Mouse (Mus musculus) CH12.LX (cell line): Measurements from ENCODE around the gene D630045J12Rik. TPM values are rescaled to one million over a fixed set of nuclear protein-coding genes. Genes with fewer than 3 reads are reported as not detected.
A peak's percentile ranks its signal among the peaks of the same experiment; 100 is the strongest.

Experiments
- DNase-seq: peaks from one replicate; pipeline ENCODE4 v3.0.0-alpha.2; 2013; ENCODE audit errors: extremely low read depth
- H3K27ac ChIP-seq: 2 replicates; pipeline ENCODE4 v1.5.1; 2012; ENCODE audit warnings: low read depth, mild to moderate bottlenecking, control low read depth, moderate library complexity; ENCODE audit not compliant: insufficient read depth
- H3K27me3 ChIP-seq: replicated peaks from 2 replicates; pipeline ENCODE3; 2012; ENCODE audit warnings: inconsistent platforms
- H3K36me3 ChIP-seq, 2 experiments: replicated peaks in 1 of 2; 2 replicates each; pipeline versions ENCODE3 to v1.6.1; 2012; ENCODE audit warnings: inconsistent platforms in 1 of 2, low read length in 1 of 2, mild to moderate bottlenecking in 1 of 2, mixed read lengths in 1 of 2, moderate library complexity in 1 of 2; ENCODE audit not compliant: control insufficient read depth in 1 of 2, insufficient read depth in 1 of 2
- H3K4me1 ChIP-seq, 2 experiments: 2 replicates each; pipeline ENCODE4 v1.6.1; 2012; ENCODE audit warnings: inconsistent platforms in 1 of 2, moderate library complexity in 1 of 2; ENCODE audit not compliant: insufficient read depth in 2 of 2, control insufficient read depth in 1 of 2
- H3K4me2 ChIP-seq: 2 replicates; pipeline ENCODE4 v1.6.1; 2012; ENCODE audit warnings: low read depth, mild to moderate bottlenecking, control low read depth; ENCODE audit not compliant: poor library complexity, insufficient read depth, severe bottlenecking
- H3K4me3 ChIP-seq, 3 experiments: fragments of 150-350 bp in 1 of 3; sonication (generic) in 1 of 3; replicated peaks in 1 of 3; 2 replicates each; pipeline versions ENCODE3 to v1.5.1; 2011 to 2012; ENCODE audit warnings: low read depth in 2 of 3, low read length in 2 of 3, mild to moderate bottlenecking in 2 of 3, moderate library complexity in 2 of 3, control low read depth in 1 of 3, improper control_type of control experiment in 1 of 3, inconsistent platforms in 1 of 3, mixed read lengths in 1 of 3; ENCODE audit not compliant: poor library complexity in 1 of 3
- H3K79me2 ChIP-seq: replicated peaks from 2 replicates; pipeline ENCODE4 v1.6.1; 2012; ENCODE audit warnings: mild to moderate bottlenecking, moderate library complexity; ENCODE audit not compliant: control insufficient read depth, poor library complexity, insufficient read depth, severe bottlenecking; ENCODE audit errors: extremely low read depth
- H3K9ac ChIP-seq: 2 replicates; pipeline ENCODE4 v1.6.1; 2012; ENCODE audit warnings: low read depth, mild to moderate bottlenecking, control low read depth, moderate library complexity; ENCODE audit not compliant: insufficient read depth
- H3K9me3 ChIP-seq: replicated peaks from 2 replicates; pipeline ENCODE3; 2012; ENCODE audit warnings: low read length, inconsistent platforms, mixed read lengths
- CHD1 ChIP-seq: IDR thresholded peaks from 2 replicates; pipeline ENCODE4 v1.6.1; 2012; ENCODE audit warnings: low read depth, low read length, improper control_type of control experiment, inconsistent platforms
- CHD2 ChIP-seq: IDR thresholded peaks from 2 replicates; pipeline ENCODE4 v1.6.1; 2011; ENCODE audit warnings: low read length, improper control_type of control experiment
- CTCF ChIP-seq, 2 experiments: IDR thresholded peaks in 1 of 2; conservative IDR thresholded peaks in 1 of 2; 2 replicates each; pipeline ENCODE4 v1.5.1; 2011 to 2012; ENCODE audit warnings: low read depth in 2 of 2, low read length in 2 of 2, improper control_type of control experiment in 1 of 2, inconsistent platforms in 1 of 2, mild to moderate bottlenecking in 1 of 2, moderate library complexity in 1 of 2
- EP300 ChIP-seq: IDR thresholded peaks from 2 replicates; pipeline ENCODE4 v1.6.1; 2011; ENCODE audit warnings: low read length, improper control_type of control experiment
- ETS1 ChIP-seq: conservative IDR thresholded peaks from 2 replicates; pipeline ENCODE4 v1.6.1; 2012; ENCODE audit warnings: low read depth, mild to moderate bottlenecking, inconsistent platforms, low read length, improper control_type of control experiment, moderate library complexity
- GABPA ChIP-seq: IDR thresholded peaks from 2 replicates; pipeline ENCODE4 v1.6.1; 2012; ENCODE audit warnings: low read depth, low read length, improper control_type of control experiment, inconsistent platforms; ENCODE audit not compliant: insufficient replicate concordance
- HCFC1 ChIP-seq: IDR thresholded peaks from 2 replicates; pipeline ENCODE4 v1.6.1; 2012; ENCODE audit warnings: low read depth, mild to moderate bottlenecking, inconsistent platforms, low read length, improper control_type of control experiment
- JUN ChIP-seq: IDR thresholded peaks from 2 replicates; pipeline ENCODE4 v1.6.1; 2011; ENCODE audit warnings: low read depth, mild to moderate bottlenecking, low read length, improper control_type of control experiment, moderate library complexity; ENCODE audit not compliant: insufficient read depth
- JUND ChIP-seq: conservative IDR thresholded peaks from 2 replicates; pipeline ENCODE4 v1.6.1; 2011; ENCODE audit warnings: low read depth, low read length, improper control_type of control experiment
- KAT2A ChIP-seq: IDR thresholded peaks from 2 replicates; pipeline ENCODE4 v1.6.1; 2012; ENCODE audit warnings: low read length, improper control_type of control experiment, inconsistent platforms; ENCODE audit not compliant: insufficient replicate concordance
- MAFK ChIP-seq: IDR thresholded peaks from 2 replicates; pipeline ENCODE4 v1.6.1; 2011; ENCODE audit warnings: low read length, improper control_type of control experiment; ENCODE audit not compliant: insufficient replicate concordance
- MAZ ChIP-seq: IDR thresholded peaks from 2 replicates; pipeline ENCODE4 v1.6.1; 2012; ENCODE audit warnings: low read depth, mild to moderate bottlenecking, inconsistent platforms, low read length, improper control_type of control experiment, moderate library complexity
- MEF2A ChIP-seq: IDR thresholded peaks from 2 replicates; pipeline ENCODE4 v1.6.1; 2014; ENCODE audit warnings: low read depth, mild to moderate bottlenecking, inconsistent platforms, low read length, improper control_type of control experiment, borderline replicate concordance
- MXI1 ChIP-seq: IDR thresholded peaks from 2 replicates; pipeline ENCODE4 v1.6.1; 2011; ENCODE audit warnings: mild to moderate bottlenecking, low read depth, low read length, improper control_type of control experiment
- MYC ChIP-seq: IDR thresholded peaks from 2 replicates; pipeline ENCODE4 v1.6.1; 2011; ENCODE audit warnings: low read depth, mild to moderate bottlenecking, improper control_type of control experiment, low read length
- NELFE ChIP-seq: IDR thresholded peaks from 2 replicates; pipeline ENCODE4 v1.6.1; 2011; ENCODE audit warnings: low read depth, low read length, improper control_type of control experiment
- NRF1 ChIP-seq: IDR thresholded peaks from 2 replicates; pipeline ENCODE4 v1.6.1; 2014; ENCODE audit warnings: low read depth, mild to moderate bottlenecking, inconsistent platforms, low read length, improper control_type of control experiment, moderate library complexity
- PAX5 ChIP-seq: IDR thresholded peaks from 2 replicates; pipeline ENCODE4 v1.6.1; 2012; ENCODE audit warnings: low read length, inconsistent platforms, mixed read lengths
- POLR2A ChIP-seq: IDR thresholded peaks from 2 replicates; pipeline ENCODE4 v1.6.1; 2011; ENCODE audit warnings: low read depth, mild to moderate bottlenecking, improper control_type of control experiment, low read length
- POLR2AphosphoS2 ChIP-seq: IDR thresholded peaks from 2 replicates; pipeline ENCODE4 v1.6.1; 2011; ENCODE audit warnings: low read depth, low read length, improper control_type of control experiment
- RAD21 ChIP-seq: IDR thresholded peaks from 2 replicates; pipeline ENCODE4 v1.6.1; 2011; ENCODE audit warnings: low read depth, mild to moderate bottlenecking, low read length, improper control_type of control experiment, moderate library complexity
- RCOR1 ChIP-seq: conservative IDR thresholded peaks from 2 replicates; pipeline ENCODE4 v1.6.1; 2012; ENCODE audit warnings: low read depth, mild to moderate bottlenecking, inconsistent platforms, low read length, improper control_type of control experiment
- SIN3A ChIP-seq: IDR thresholded peaks from 2 replicates; pipeline ENCODE4 v1.6.1; 2012; ENCODE audit warnings: low read length, improper control_type of control experiment, inconsistent platforms
- SMC3 ChIP-seq: IDR thresholded peaks from 2 replicates; pipeline ENCODE4 v1.6.1; 2011; ENCODE audit warnings: low read depth, low read length, improper control_type of control experiment
- TCF12 ChIP-seq: IDR thresholded peaks from 2 replicates; pipeline ENCODE4 v1.6.1; 2014; ENCODE audit warnings: low read depth, mild to moderate bottlenecking, inconsistent platforms, low read length, improper control_type of control experiment
- UBTF ChIP-seq: IDR thresholded peaks from 2 replicates; pipeline ENCODE4 v1.6.1; 2012; ENCODE audit warnings: low read depth, mild to moderate bottlenecking, inconsistent platforms, low read length, improper control_type of control experiment, moderate library complexity
- USF1 ChIP-seq: IDR thresholded peaks from 2 replicates; pipeline ENCODE4 v1.6.1; 2014; ENCODE audit warnings: low read depth, mild to moderate bottlenecking, inconsistent platforms, low read length, improper control_type of control experiment
- USF2 ChIP-seq: conservative IDR thresholded peaks from 2 replicates; pipeline ENCODE4 v1.6.1; 2011; ENCODE audit warnings: low read depth, low read length, improper control_type of control experiment
- ZC3H11A ChIP-seq: IDR thresholded peaks from 2 replicates; pipeline ENCODE4 v1.6.1; 2012; ENCODE audit warnings: low read depth, mild to moderate bottlenecking, inconsistent platforms, low read length, improper control_type of control experiment
- ZKSCAN1 ChIP-seq: IDR thresholded peaks from 2 replicates; pipeline ENCODE4 v1.6.1; 2012; ENCODE audit warnings: low read depth, inconsistent platforms, low read length, improper control_type of control experiment, borderline replicate concordance
- ZMIZ1 ChIP-seq: IDR thresholded peaks from 2 replicates; pipeline ENCODE4 v1.6.1; 2012; ENCODE audit warnings: low read depth, mild to moderate bottlenecking, inconsistent platforms, low read length, improper control_type of control experiment
- ZNF384 ChIP-seq: IDR thresholded peaks from 2 replicates; pipeline ENCODE4 v1.6.1; 2012; ENCODE audit warnings: low read depth, low read length, improper control_type of control experiment, inconsistent platforms
- dilution Hi-C: fragments of 300-500 bp; cut with MboI; formaldehyde crosslinking; loops from 2 replicates; pipeline ENCODE4 v1.14.3; 2020; ENCODE audit warnings: low sequenced_read_pairs; ENCODE audit not compliant: extremely low pct_unique_long_range_greater_than_20kb, extremely low pct_ligation_motif_present
- in situ Hi-C: fragments of 300-500 bp; cut with MboI; formaldehyde crosslinking; loops from 3 replicates; pipeline ENCODE4 v1.14.3; 2019; ENCODE audit warnings: low sequenced_read_pairs, low pct_ligation_motif_present, low pct_unique_long_range_greater_than_20kb, mixed read lengths
- polyA plus RNA-seq: library from polyadenylated mRNA; unstranded; fragments of >175 nt; gene quantifications from 2 replicates; pipeline ENCODE4 v1.2.1, GENCODE M21; 2012; ENCODE audit warnings: low read depth; ENCODE audit not compliant: insufficient read length
- total RNA-seq, 2 experiments: library from RNA; depleted of rRNA; stranded (reverse); fragments of 300-350 nt in 1 of 2; fragments of >200 nt in 1 of 2; gene quantifications; 2 replicates each; pipeline ENCODE4 v1.2.3; 2012 to 2014

Gene D630045J12Rik
- total and polyA plus RNA-seq, 3 experiments, result 0.48 to 4.9 (median 1.7) TPM

DNA sequence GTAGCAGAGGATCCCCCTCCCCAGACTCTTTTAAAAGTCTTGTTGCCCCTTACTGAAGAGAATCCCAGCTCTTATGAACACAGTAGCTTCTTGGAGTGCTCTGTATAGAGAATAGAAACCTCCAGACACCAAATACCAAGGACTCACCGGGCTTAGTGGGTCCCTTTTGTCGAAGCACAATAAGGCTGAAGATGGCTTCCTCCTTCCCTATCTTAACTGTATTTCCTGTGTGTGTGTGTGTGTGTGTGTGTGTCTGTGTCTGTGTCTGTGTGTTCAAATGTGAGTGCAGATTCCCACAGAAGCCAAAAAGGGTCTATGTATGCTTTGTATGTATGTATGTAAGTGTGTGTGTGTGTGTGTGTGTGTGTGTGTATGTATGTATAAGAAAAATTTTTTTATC lies 93.3 kb downstream of the D630045J12Rik start:
- TF ChIP-seq MAZ (no peak), TCF12 (no peak), POLR2AphosphoS2 (no peak), GABPA (no peak), USF1 (no peak), EP300 (no peak), MEF2A (no peak), CHD1 (no peak), PAX5 (no peak), CHD2 (no peak), MXI1 (no peak), ETS1 (no peak), MYC (no peak), HCFC1 (no peak)
- TF ChIP-seq, all 38 proteins: peak for 0
- Histone ChIP-seq H3K27ac (no peak overlapping the region), H3K79me2 (no peaks in the 10 kb centered on the region), H3K4me3 (no peak overlapping the region), H3K9me3 (no peaks in the 10 kb centered on the region), H3K4me2 (no peak overlapping the region), H3K27me3 (no peaks in the 10 kb centered on the region), H3K36me3 (peaks cover 0 to 16% of the 10 kb centered on the region in 2 experiments), H3K9ac (no peak overlapping the region), H3K4me1 (peaks cover 8 to 29% of the 10 kb centered on the region in 2 experiments)
- DNase-seq, result no peak
- dilution Hi-C loops, result no loop called here
- in situ Hi-C loops, result loop anchor here (25.0 kb wide), 1 partner anchor 377 kb away; the partner anchor contains the start of gene Fmc1

DNA sequence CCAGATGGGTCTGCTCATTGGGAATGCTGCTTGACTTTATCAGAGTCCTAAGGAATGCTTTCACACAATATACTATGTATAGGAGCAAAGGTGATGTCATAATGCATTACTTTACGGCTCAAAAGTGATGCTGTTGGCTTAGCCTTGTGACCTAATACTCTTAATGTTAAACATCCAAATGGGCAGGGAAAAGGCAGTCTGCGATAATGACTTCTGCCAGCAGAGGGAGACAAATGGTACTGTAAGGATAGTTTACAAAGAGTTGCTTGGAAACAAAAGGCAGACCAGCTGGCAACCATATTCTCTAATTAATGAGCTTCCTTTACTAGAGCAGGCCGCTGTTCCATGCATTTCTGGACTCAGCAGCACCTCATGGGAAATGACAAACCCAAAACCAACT lies 93.7 kb downstream of the D630045J12Rik start:
- Histone ChIP-seq H3K4me3 (no peak overlapping the region), H3K4me1 (peaks cover 8 to 33% of the 10 kb centered on the region in 2 experiments), H3K4me2 (no peak overlapping the region), H3K36me3 (peaks cover 0 to 16% of the 10 kb centered on the region in 2 experiments), H3K79me2 (no peaks in the 10 kb centered on the region), H3K9ac (no peak overlapping the region), H3K27ac (no peak overlapping the region), H3K27me3 (no peaks in the 10 kb centered on the region), H3K9me3 (no peaks in the 10 kb centered on the region)
- DNase-seq, result peak; percentile 83
- no peak for TF ChIP-seq ZNF384
- no peak for TF ChIP-seq CHD1
- no peak for TF ChIP-seq CHD2
- TF ChIP-seq ZMIZ1, result no peak
- TF ChIP-seq ZC3H11A, result peak; percentile 69
- TF ChIP-seq ZKSCAN1, result no peak
- no peak for TF ChIP-seq KAT2A
- no peak for TF ChIP-seq USF1
- no peak for TF ChIP-seq PAX5
- TF ChIP-seq POLR2A, result no peak
- TF ChIP-seq RAD21, result peak; percentile 91
- TF ChIP-seq NELFE, result no peak
- no peak for TF ChIP-seq EP300
- no peak for TF ChIP-seq ETS1
- no peak for TF ChIP-seq USF2
- no peak for TF ChIP-seq TCF12
- no peak for TF ChIP-seq NRF1
- no peak for TF ChIP-seq JUND
- TF ChIP-seq RCOR1, result no peak
- no peak for TF ChIP-seq MAFK
- TF ChIP-seq SMC3, result peak; percentile 94
- no peak for TF ChIP-seq HCFC1
- TF ChIP-seq JUN, result no peak
- peak; percentile 89 to 92 for TF ChIP-seq CTCF (conservative IDR thresholded peaks at IDR 0.05 in 1 of 2, IDR thresholded peaks at IDR 0.05 in 1 of 2; ENCODE audit: low read depth in 2 of 2, low read length in 2 of 2)
- TF ChIP-seq MAZ, result no peak
- TF ChIP-seq SIN3A, result peak; percentile 69
- no peak for TF ChIP-seq MXI1
- no peak for TF ChIP-seq UBTF
- dilution Hi-C loops (no loop called here), in situ Hi-C loops (loop anchor here (25.0 kb wide), 1 partner anchor 377 kb away; the partner anchor contains the start of gene Fmc1)
